Mouse (Mus musculus): Measurements from ENCODE around the gene Lce1h. TPM values are rescaled to one million over a fixed set of nuclear protein-coding genes. Genes with fewer than 3 reads are reported as not detected.

The Lce1h gene
- not detected in 2 replicates for polyA plus RNA-seq (2014; fragmentation: Nextera tagmentation; extraction: Ambion mirVana)

DNA sequence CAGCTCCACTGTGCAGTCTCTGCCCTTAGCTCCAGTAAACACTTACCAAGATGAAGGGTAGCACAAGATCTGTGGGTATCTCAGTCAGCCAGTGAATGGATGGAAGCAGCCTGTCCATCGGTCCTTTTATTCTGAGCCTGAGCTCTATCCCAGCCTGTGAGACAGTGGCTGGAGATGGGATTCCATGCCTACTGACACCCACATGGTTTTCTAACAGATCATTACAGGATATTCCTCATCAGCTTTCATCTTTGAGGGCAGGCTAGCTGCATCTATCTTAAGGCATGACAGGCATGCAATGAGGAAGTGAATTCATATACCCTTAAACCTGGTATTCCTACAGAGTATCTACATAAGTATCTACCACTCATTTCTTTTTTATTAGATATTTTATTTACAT is at the start of gene Lce1h:
Gene Lce1h (minus strand): TSS at position 101 of the 400 bp plus-strand sequence.
- Histone ChIP-seq H3K27me3 (replicated peaks; ENCODE audit: control insufficient read depth, insufficient read depth, low read length) (no peaks in the 10 kb centered on the region), H3K4me2 (ENCODE audit: low read length) (no peak within 1 kb of the TSS), H3K9ac (ENCODE audit: low read length) (no peak within 1 kb of the TSS), H3K27ac (ENCODE audit: low read depth) (no peak within 1 kb of the TSS), H3K36me3 (ENCODE audit: control insufficient read depth, insufficient read depth, low read length) (no peaks in the 10 kb centered on the region), H3K4me1 (replicated peaks; ENCODE audit: control insufficient read depth, insufficient read depth, low read length) (no peaks in the 10 kb centered on the region), H3K4me3 (ENCODE audit: low read depth, low read length) (no peak within 1 kb of the TSS), H3K9me3 (ENCODE audit: control insufficient read depth, low read length) (no peaks in the 10 kb centered on the region)
- 93% methylated on average over 1 of the region's 1 CpGs for WGBS
- no peak for ATAC-seq (replicated peaks; ENCODE audit: low FRiP score, low TSS enrichment, low read depth)
- no peak for DNase-seq (ENCODE audit: low spot score)

DNA sequence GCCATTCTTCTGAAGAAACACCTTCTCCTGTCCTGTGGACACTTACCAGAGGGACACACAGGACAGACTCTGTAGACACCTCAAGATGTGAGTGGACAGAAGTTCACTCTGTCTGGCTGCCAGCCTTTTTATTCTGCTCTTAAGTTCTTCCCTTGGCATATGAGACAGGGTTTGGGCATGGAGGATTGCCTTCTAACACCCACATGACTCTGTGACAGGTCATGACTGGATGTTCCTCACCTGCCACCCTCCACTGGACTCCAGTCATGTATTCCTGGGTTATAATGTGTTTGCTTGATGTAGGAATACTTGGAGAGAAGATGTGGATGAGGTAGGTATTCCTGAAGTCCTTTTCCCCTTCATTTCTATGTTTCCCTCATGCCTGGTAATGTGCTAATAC is 42.9 kb upstream of the Lce1h start, which contains the start of gene Lce1k:
Gene Lce1k (minus strand): TSS at position 101 of the 400 bp plus-strand sequence.
- ATAC-seq (replicated peaks; ENCODE audit: low FRiP score, low TSS enrichment, low read depth): no peak
- H3K27me3 ChIP-seq (replicated peaks; ENCODE audit: control insufficient read depth, insufficient read depth, low read length): no peaks in the 10 kb centered on the region

DNA sequence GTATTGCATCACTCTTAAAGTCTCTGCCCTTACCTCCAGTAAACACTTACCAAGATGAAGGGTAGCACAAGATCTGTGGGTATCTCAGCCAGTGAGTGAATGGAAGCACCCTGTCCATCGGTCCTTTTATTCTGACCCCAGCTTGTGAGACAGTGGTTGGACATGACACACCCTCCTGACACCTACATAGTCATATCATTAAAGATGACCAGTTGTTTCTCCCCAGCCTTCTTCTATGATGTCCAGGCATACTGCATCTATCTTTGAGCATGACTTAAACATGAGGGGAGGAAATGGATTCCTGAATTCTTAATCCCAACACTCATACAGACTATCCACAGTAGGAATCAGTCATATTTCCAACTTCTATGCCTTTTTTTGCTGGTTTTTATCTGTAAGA is 25.5 kb upstream of the Lce1h start, which contains the start of gene Lce1j:
Gene Lce1j (minus strand): TSS at position 101 of the 400 bp plus-strand sequence.
- H3K4me2 ChIP-seq (ENCODE audit: low read length): no peak within 1 kb of the TSS
- H3K27ac ChIP-seq (ENCODE audit: low read depth): no peak within 1 kb of the TSS
- H3K4me1 ChIP-seq (replicated peaks; ENCODE audit: control insufficient read depth, insufficient read depth, low read length): no peaks in the 10 kb centered on the region
- H3K9me3 ChIP-seq (ENCODE audit: control insufficient read depth, low read length): no peaks in the 10 kb centered on the region
- H3K27me3 ChIP-seq (replicated peaks; ENCODE audit: control insufficient read depth, insufficient read depth, low read length): no peaks in the 10 kb centered on the region
- no peak for ATAC-seq (replicated peaks; ENCODE audit: low FRiP score, low TSS enrichment, low read depth)
- WGBS: 81% methylated on average over 1 of the region's 1 CpGs
- no peak within 1 kb of the TSS for H3K4me3 ChIP-seq (ENCODE audit: low read depth, low read length)
- no peaks in the 10 kb centered on the region for H3K36me3 ChIP-seq (ENCODE audit: control insufficient read depth, insufficient read depth, low read length)
- DNase-seq (ENCODE audit: low spot score): no peak
- no peak within 1 kb of the TSS for H3K9ac ChIP-seq (ENCODE audit: low read length)

More for the DNA sequence above, 42.9 kb upstream of the Lce1h start, which contains the start of gene Lce1k:
- no peak within 1 kb of the TSS for H3K4me2 ChIP-seq (ENCODE audit: low read length)
- DNase-seq (ENCODE audit: low spot score): no peak
- no peak within 1 kb of the TSS for H3K27ac ChIP-seq (ENCODE audit: low read depth)
- no peaks in the 10 kb centered on the region for H3K9me3 ChIP-seq (ENCODE audit: control insufficient read depth, low read length)
- H3K4me3 ChIP-seq (ENCODE audit: low read depth, low read length): no peak within 1 kb of the TSS
- H3K36me3 ChIP-seq (ENCODE audit: control insufficient read depth, insufficient read depth, low read length): no peaks in the 10 kb centered on the region
- H3K9ac ChIP-seq (ENCODE audit: low read length): no peak within 1 kb of the TSS
- no peaks in the 10 kb centered on the region for H3K4me1 ChIP-seq (replicated peaks; ENCODE audit: control insufficient read depth, insufficient read depth, low read length)

DNA sequence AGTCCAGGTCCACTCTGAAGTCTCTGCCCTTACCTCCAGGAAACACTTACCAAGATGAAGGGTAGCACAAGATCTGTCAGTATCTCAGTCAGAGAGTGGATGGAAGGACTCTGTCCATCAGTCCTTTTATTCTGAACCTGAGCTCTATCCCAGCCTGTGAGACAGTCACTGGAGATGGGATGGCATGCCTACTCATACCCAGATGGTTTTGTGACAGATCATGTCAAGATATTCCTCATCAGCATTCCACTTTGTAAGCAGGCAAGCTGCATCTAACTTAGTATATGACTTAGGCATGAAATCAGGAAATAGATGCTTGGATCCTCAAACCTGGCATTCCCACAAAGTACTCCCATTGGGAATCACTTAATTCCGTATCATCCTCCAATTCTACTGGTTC is 13.9 kb upstream of the Lce1h start, which contains the start of gene Lce1i:
Gene Lce1i (minus strand): TSS at position 101 of the 400 bp plus-strand sequence.
- no peaks in the 10 kb centered on the region for H3K36me3 ChIP-seq (ENCODE audit: control insufficient read depth, insufficient read depth, low read length)
- DNase-seq (ENCODE audit: low spot score) (no peak), ATAC-seq (replicated peaks; ENCODE audit: low FRiP score, low TSS enrichment, low read depth) (no peak)
- 81% methylated on average over 1 of the region's 1 CpGs for WGBS
- H3K4me1 ChIP-seq (replicated peaks; ENCODE audit: control insufficient read depth, insufficient read depth, low read length): no peaks in the 10 kb centered on the region
- H3K9ac ChIP-seq (ENCODE audit: low read length): no peak within 1 kb of the TSS
- no peak within 1 kb of the TSS for H3K4me3 ChIP-seq (ENCODE audit: low read depth, low read length)
- H3K27ac ChIP-seq (ENCODE audit: low read depth): no peak within 1 kb of the TSS
- H3K27me3 ChIP-seq (replicated peaks; ENCODE audit: control insufficient read depth, insufficient read depth, low read length): no peaks in the 10 kb centered on the region
- H3K4me2 ChIP-seq (ENCODE audit: low read length): no peak within 1 kb of the TSS
- H3K9me3 ChIP-seq (ENCODE audit: control insufficient read depth, low read length): no peaks in the 10 kb centered on the region

DNA sequence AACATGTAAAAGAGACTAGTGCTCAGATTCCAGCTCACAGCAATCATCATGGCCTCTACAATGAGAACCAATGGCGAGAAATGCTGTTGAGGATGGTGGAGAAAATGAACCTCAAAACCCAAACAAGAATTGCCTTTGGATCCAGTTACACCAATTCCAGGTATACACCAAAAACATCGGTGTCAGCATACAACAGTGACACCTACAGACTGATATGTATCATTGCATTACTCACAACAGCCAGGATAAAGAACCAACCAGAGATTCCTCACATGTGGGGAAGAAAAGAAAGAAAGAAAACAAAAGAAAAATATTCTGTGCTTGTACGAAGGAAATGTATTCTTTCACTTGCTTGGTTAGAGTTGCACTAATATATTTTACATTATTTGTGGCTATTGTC is 6.7 kb upstream of the Lce1h start:
- H3K9ac ChIP-seq (ENCODE audit: low read length): no peak overlapping the region
- DNase-seq (ENCODE audit: low spot score): no peak
- no peaks in the 10 kb centered on the region for H3K27me3 ChIP-seq (replicated peaks; ENCODE audit: control insufficient read depth, insufficient read depth, low read length)
- H3K4me1 ChIP-seq (replicated peaks; ENCODE audit: control insufficient read depth, insufficient read depth, low read length): no peaks in the 10 kb centered on the region
- ATAC-seq (replicated peaks; ENCODE audit: low FRiP score, low TSS enrichment, low read depth): no peak
- no peak overlapping the region for H3K27ac ChIP-seq (ENCODE audit: low read depth)
- H3K9me3 ChIP-seq (ENCODE audit: control insufficient read depth, low read length): no peaks in the 10 kb centered on the region
- WGBS: 30% methylated on average over 3 of the region's 3 CpGs
- H3K4me2 ChIP-seq (ENCODE audit: low read length): no peak overlapping the region
- H3K4me3 ChIP-seq (ENCODE audit: low read depth, low read length): no peak overlapping the region
- H3K36me3 ChIP-seq (ENCODE audit: control insufficient read depth, insufficient read depth, low read length): no peaks in the 10 kb centered on the region

DNA sequence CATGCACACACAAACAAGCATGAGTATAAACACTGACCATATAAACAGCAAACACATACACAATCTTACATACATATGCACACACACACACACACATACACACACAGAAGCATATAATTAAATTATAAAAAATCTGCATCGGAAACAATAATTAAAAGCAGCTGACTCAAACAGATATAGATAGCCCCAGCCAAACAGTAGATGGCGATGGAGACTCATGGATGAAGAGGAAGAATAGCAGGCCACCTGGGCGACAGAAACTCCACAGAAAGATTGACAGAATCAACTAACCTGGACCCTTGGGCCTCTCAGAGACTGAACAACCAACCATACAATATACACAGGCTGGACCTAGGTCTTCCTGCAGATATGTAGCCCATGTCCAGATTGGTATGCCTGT is 11.7 kb downstream of the Lce1h start:
- Histone ChIP-seq H3K27me3 (replicated peaks; ENCODE audit: control insufficient read depth, insufficient read depth, low read length) (no peaks in the 10 kb centered on the region), H3K4me1 (replicated peaks; ENCODE audit: control insufficient read depth, insufficient read depth, low read length) (no peaks in the 10 kb centered on the region), H3K9me3 (ENCODE audit: control insufficient read depth, low read length) (no peaks in the 10 kb centered on the region), H3K4me2 (ENCODE audit: low read length) (no peak overlapping the region), H3K27ac (ENCODE audit: low read depth) (no peak overlapping the region), H3K36me3 (ENCODE audit: control insufficient read depth, insufficient read depth, low read length) (no peaks in the 10 kb centered on the region), H3K4me3 (ENCODE audit: low read depth, low read length) (no peak overlapping the region), H3K9ac (ENCODE audit: low read length) (no peak overlapping the region)
- DNase-seq (ENCODE audit: low spot score) (no peak), ATAC-seq (replicated peaks; ENCODE audit: low FRiP score, low TSS enrichment, low read depth) (no peak)
- WGBS: 44% methylated on average over 3 of the region's 3 CpGs

DNA sequence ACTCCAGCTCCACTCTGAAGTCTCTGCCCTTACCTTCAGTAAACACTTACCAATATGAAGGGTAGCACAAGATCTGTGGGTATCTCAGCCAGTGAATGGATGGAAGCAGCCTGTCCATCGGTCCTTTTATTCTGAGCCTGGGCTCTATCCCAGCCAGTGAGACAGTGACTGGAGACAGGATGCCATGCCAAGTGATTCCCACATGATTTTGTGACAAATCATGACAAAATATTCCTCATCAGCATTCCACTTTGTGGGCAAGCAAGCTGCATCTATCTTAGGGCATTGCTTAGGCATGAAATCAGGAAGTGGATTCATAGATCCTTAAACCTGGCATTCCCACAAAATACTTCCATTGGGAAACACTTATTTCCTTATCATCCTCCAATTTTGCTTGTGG is 12.6 kb downstream of the Lce1h start, which contains the start of gene Lce1g:
Gene Lce1g (minus strand): TSS at position 101 of the 400 bp plus-strand sequence.
- 87% methylated on average over 1 of the region's 1 CpGs for WGBS
- ATAC-seq (replicated peaks; ENCODE audit: low FRiP score, low TSS enrichment, low read depth): no peak
- Histone ChIP-seq H3K36me3 (ENCODE audit: control insufficient read depth, insufficient read depth, low read length) (no peaks in the 10 kb centered on the region), H3K9ac (ENCODE audit: low read length) (no peak within 1 kb of the TSS), H3K27ac (ENCODE audit: low read depth) (no peak within 1 kb of the TSS), H3K4me3 (ENCODE audit: low read depth, low read length) (no peak within 1 kb of the TSS), H3K4me2 (ENCODE audit: low read length) (no peak within 1 kb of the TSS), H3K9me3 (ENCODE audit: control insufficient read depth, low read length) (no peaks in the 10 kb centered on the region), H3K27me3 (replicated peaks; ENCODE audit: control insufficient read depth, insufficient read depth, low read length) (no peaks in the 10 kb centered on the region), H3K4me1 (replicated peaks; ENCODE audit: control insufficient read depth, insufficient read depth, low read length) (no peaks in the 10 kb centered on the region)
- no peak for DNase-seq (ENCODE audit: low spot score)

DNA sequence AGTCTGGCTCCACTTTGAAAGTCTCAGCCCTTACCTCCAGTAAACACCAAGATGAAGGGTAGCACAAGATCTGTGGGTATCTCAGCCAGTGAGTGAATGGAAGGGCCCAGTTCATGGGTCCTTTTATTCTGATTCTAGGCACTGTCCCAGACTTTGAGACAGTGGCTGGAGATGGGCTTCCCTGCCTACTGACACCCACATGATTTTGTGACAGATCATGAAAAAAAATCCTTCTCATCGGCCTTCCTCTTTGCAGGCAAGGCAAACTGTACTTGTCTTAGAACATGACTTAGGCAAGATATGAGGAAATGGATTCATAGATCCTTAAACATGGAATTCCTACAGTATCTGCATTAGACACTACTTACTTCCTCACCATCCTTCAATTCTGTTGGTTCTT is 25.9 kb downstream of the Lce1h start, which contains the start of gene Gm38119:
Gene Gm38119 (minus strand): TSS at position 101 of the 400 bp plus-strand sequence.
- no peak for ATAC-seq (replicated peaks; ENCODE audit: low FRiP score, low TSS enrichment, low read depth)
- Histone ChIP-seq H3K9me3 (ENCODE audit: control insufficient read depth, low read length) (no peaks in the 10 kb centered on the region), H3K4me3 (ENCODE audit: low read depth, low read length) (no peak within 1 kb of the TSS), H3K4me2 (ENCODE audit: low read length) (no peak within 1 kb of the TSS), H3K27ac (ENCODE audit: low read depth) (no peak within 1 kb of the TSS), H3K27me3 (replicated peaks; ENCODE audit: control insufficient read depth, insufficient read depth, low read length) (no peaks in the 10 kb centered on the region), H3K4me1 (replicated peaks; ENCODE audit: control insufficient read depth, insufficient read depth, low read length) (no peaks in the 10 kb centered on the region), H3K9ac (ENCODE audit: low read length) (no peak within 1 kb of the TSS), H3K36me3 (ENCODE audit: control insufficient read depth, insufficient read depth, low read length) (no peaks in the 10 kb centered on the region)
- 81% methylated on average over 1 of the region's 1 CpGs for WGBS
- DNase-seq (ENCODE audit: low spot score): no peak

DNA sequence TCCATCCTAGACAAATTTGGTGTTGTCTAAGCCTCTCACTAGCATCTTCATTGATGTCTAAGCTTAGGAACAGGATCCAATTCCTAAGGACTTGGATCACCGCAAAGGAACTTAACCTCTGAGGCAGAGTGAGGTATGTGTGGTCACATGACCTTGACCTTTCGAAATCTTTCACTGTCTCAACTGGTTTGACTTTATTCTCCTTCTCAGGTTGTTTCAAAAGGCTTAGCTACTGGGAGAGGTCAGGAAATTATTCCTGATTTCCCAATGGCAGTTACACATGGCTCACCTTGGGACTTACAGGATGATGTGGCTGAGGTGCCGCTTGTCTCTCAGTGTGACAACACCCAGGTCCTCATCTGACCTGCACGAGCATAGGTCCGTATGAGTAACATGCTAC is 42.2 kb downstream of the Lce1h start:
- Histone ChIP-seq H3K9ac (ENCODE audit: low read length) (no peak overlapping the region), H3K4me3 (ENCODE audit: low read depth, low read length) (no peak overlapping the region), H3K4me1 (replicated peaks; ENCODE audit: control insufficient read depth, insufficient read depth, low read length) (no peaks in the 10 kb centered on the region), H3K27me3 (replicated peaks; ENCODE audit: control insufficient read depth, insufficient read depth, low read length) (no peaks in the 10 kb centered on the region), H3K27ac (ENCODE audit: low read depth) (no peak overlapping the region), H3K36me3 (ENCODE audit: control insufficient read depth, insufficient read depth, low read length) (no peaks in the 10 kb centered on the region), H3K4me2 (ENCODE audit: low read length) (no peak overlapping the region), H3K9me3 (ENCODE audit: control insufficient read depth, low read length) (no peaks in the 10 kb centered on the region)
- no peak for DNase-seq (ENCODE audit: low spot score)
- WGBS: 88% methylated on average over 5 of the region's 5 CpGs
- no peak for ATAC-seq (replicated peaks; ENCODE audit: low FRiP score, low TSS enrichment, low read depth)
